Mouse (Mus musculus) olfactory bulb, adult 2 months (tissue): ENCODE measurements around the gene Wscd2.

Source experiments
- CTCF ChIP-seq: fragments of 200-500 bp; IDR thresholded peaks from 2 replicates; pipeline ENCODE4 v1.5.1; 2012; ENCODE audit warnings: low read depth, mild to moderate bottlenecking, low read length, moderate library complexity; ENCODE audit not compliant: insufficient read depth
- POLR2A ChIP-seq: fragments of 200-500 bp; IDR thresholded peaks from 2 replicates; pipeline ENCODE4 v1.6.1; 2012; ENCODE audit warnings: mild to moderate bottlenecking, low read depth, low read length, moderate library complexity; ENCODE audit not compliant: insufficient read depth

DNA sequence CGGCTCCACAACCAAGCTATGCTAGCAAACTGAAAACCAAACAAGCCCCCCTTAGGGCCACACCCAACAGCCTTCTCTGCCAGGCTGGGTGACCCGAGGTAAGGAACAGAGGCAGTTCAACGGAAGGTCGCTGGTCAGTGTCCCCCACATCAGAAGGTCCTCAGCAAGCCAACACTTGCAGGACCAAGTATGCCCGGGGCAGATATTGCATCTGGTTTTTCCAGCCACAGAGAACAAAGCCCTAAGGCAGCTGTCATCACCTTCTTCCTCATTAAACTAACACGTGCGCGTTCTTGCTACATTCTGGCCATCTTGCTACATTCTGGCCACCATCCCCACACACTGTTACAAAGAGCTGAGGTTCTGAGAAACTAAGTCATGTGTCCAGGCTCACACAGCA lies 136.2 kb downstream of the Wscd2 start:
- no peak for TF ChIP-seq CTCF
- no peak for TF ChIP-seq POLR2A
